Mouse (Mus musculus) testis, adult 2 months (tissue): Measurements from ENCODE around the gene Ttf1. TPM values are rescaled to one million over a fixed set of nuclear protein-coding genes. Genes with fewer than 3 reads are reported as not detected.
"Not testable (repeated sequence)": the region's sequence is repeated elsewhere in the genome, so short reads cannot be mapped to it uniquely, and the experiment has no call there.

Experiments
- H3K27ac ChIP-seq: fragments of 200-500 bp; 2 replicates; pipeline ENCODE4 v1.5.1; 2012; ENCODE audit warnings: low read depth, low read length; ENCODE audit not compliant: control insufficient read depth, insufficient read depth
- H3K27me3 ChIP-seq: fragments of 200-500 bp; 2 replicates; pipeline ENCODE4 v1.6.1; 2012; ENCODE audit warnings: mild to moderate bottlenecking, low read length, moderate library complexity; ENCODE audit not compliant: control insufficient read depth, insufficient read depth
- H3K36me3 ChIP-seq: fragments of 200-500 bp; 2 replicates; pipeline ENCODE4 v1.6.1; 2012; ENCODE audit warnings: mild to moderate bottlenecking, low read length; ENCODE audit not compliant: control insufficient read depth, insufficient read depth
- H3K4me1 ChIP-seq: fragments of 200-500 bp; 2 replicates; pipeline ENCODE4 v1.6.1; 2012; ENCODE audit warnings: low read length; ENCODE audit not compliant: control insufficient read depth, insufficient read depth
- H3K4me3 ChIP-seq: fragments of 200-500 bp; 2 replicates; pipeline ENCODE4 v1.5.1; 2012; ENCODE audit warnings: low read depth, mild to moderate bottlenecking, low read length, moderate library complexity, mixed read lengths; ENCODE audit not compliant: control insufficient read depth
- CTCF ChIP-seq: fragments of 200-500 bp; IDR thresholded peaks from 2 replicates; pipeline ENCODE4 v1.5.1; 2012; ENCODE audit warnings: low read depth, mild to moderate bottlenecking, inconsistent platforms, low read length, moderate library complexity; ENCODE audit not compliant: control insufficient read depth, insufficient read depth, insufficient replicate concordance
- POLR2A ChIP-seq: fragments of 200-500 bp; IDR thresholded peaks from 2 replicates; pipeline ENCODE4 v1.6.1; 2012; ENCODE audit warnings: low read depth, mild to moderate bottlenecking, inconsistent platforms, low read length, moderate library complexity; ENCODE audit not compliant: control insufficient read depth
- polyA plus RNA-seq: library from polyadenylated mRNA; depleted of rRNA; stranded (reverse); fragments of >200 nt; gene quantifications from 2 replicates; pipeline ENCODE4 v1.2.3, GENCODE M21; 2012

Ttf1 gene
- polyA plus RNA-seq, 1 experiment, result 8.1 TPM

- no peaks in the 10 kb centered on the region for H3K36me3 ChIP-seq
- H3K27me3 ChIP-seq, result no peaks in the 10 kb centered on the region
- H3K4me1 ChIP-seq, result peaks cover 11% of the 10 kb centered on the region
- no peak overlapping the region for H3K4me3 ChIP-seq
- TF ChIP-seq POLR2A (no peak), CTCF (no peak)
- no peak overlapping the region for H3K27ac ChIP-seq
Observed at GRCm38 (mm10) chr2:29095674-29096073, 35.6 kb downstream of the Ttf1 start.

- H3K4me3 ChIP-seq, result no peak overlapping the region
- no peak overlapping the region for H3K27ac ChIP-seq
- peaks cover 11% of the 10 kb centered on the region for H3K4me1 ChIP-seq
- TF ChIP-seq CTCF, result no peak
- TF ChIP-seq POLR2A, result no peak
- H3K27me3 ChIP-seq, result no peaks in the 10 kb centered on the region
- H3K36me3 ChIP-seq, result no peaks in the 10 kb centered on the region
Observed at GRCm38 (mm10) chr2:29096751-29097150, 36.7 kb downstream of the Ttf1 start.

GRCm38 (mm10) chr2:29097465-29097864, 37.4 kb downstream of the Ttf1 start:
- Histone ChIP-seq H3K4me3 (no peak overlapping the region), H3K27ac (no peak overlapping the region)

GRCm38 (mm10) chr2:29097955-29098354, 37.9 kb downstream of the Ttf1 start:
- not testable (repeated sequence) for H3K36me3 ChIP-seq, H3K27ac ChIP-seq, H3K27me3 ChIP-seq, H3K4me3 ChIP-seq
- H3K4me1 ChIP-seq, result peaks cover 11% of the 10 kb centered on the region

More at GRCm38 (mm10) chr2:29097465-29097864, 37.4 kb downstream of the Ttf1 start:
- H3K4me1 ChIP-seq, result peaks cover 11% of the 10 kb centered on the region
- H3K36me3 ChIP-seq, result no peaks in the 10 kb centered on the region
- no peak for TF ChIP-seq POLR2A
- TF ChIP-seq CTCF, result no peak
- no peaks in the 10 kb centered on the region for H3K27me3 ChIP-seq

GRCm38 (mm10) chr2:29098786-29099185, 38.7 kb downstream of the Ttf1 start:
- peak overlapping the region; percentile 13 for H3K4me3 ChIP-seq
- H3K27me3 ChIP-seq, result no peaks in the 10 kb centered on the region
- no peak overlapping the region for H3K27ac ChIP-seq
- TF ChIP-seq CTCF, result no peak
- no peak for TF ChIP-seq POLR2A
- peaks cover 11% of the 10 kb centered on the region for H3K4me1 ChIP-seq
- no peaks in the 10 kb centered on the region for H3K36me3 ChIP-seq

GRCm38 (mm10) chr2:29099646-29100045, 39.6 kb downstream of the Ttf1 start:
- H3K27me3 ChIP-seq, result no peaks in the 10 kb centered on the region
- no peaks in the 10 kb centered on the region for H3K36me3 ChIP-seq
- TF ChIP-seq CTCF (no peak), POLR2A (no peak)
- no peak overlapping the region for H3K27ac ChIP-seq
- H3K4me3 ChIP-seq, result peak overlapping the region; percentile 30
- peaks cover 11% of the 10 kb centered on the region for H3K4me1 ChIP-seq

- H3K4me3 ChIP-seq, result no peak overlapping the region
- H3K4me1 ChIP-seq, result peaks cover 11% of the 10 kb centered on the region
- no peak overlapping the region for H3K27ac ChIP-seq
Observed at GRCm38 (mm10) chr2:29100822-29101534, 40.9 kb downstream of the Ttf1 start.

GRCm38 (mm10) chr2:29102416-29103377, 42.6 kb downstream of the Ttf1 start:
- H3K27ac ChIP-seq, H3K4me3 ChIP-seq, H3K27me3 ChIP-seq, H3K36me3 ChIP-seq: not testable (repeated sequence)
- H3K4me1 ChIP-seq, result peaks cover 11% of the 10 kb centered on the region

More at GRCm38 (mm10) chr2:29100822-29101534, 40.9 kb downstream of the Ttf1 start:
- Histone ChIP-seq H3K36me3 (no peaks in the 10 kb centered on the region), H3K27me3 (no peaks in the 10 kb centered on the region)
- TF ChIP-seq CTCF, result no peak
- TF ChIP-seq POLR2A, result no peak
